ENCODE assay signal across 14 mouse cellular contexts in genomic region chr11:113254653-113255052, GRCm38 (mm10).
DNase-seq lines count a peak whose midpoint lies in the region; ATAC-seq and TF ChIP-seq lines count a peak whose summit lies in the region.
"Had no signal": no experiment of that assay in that cellular context is flagged by ENCODE, and none has a peak within 500 bp of the region (broad histone marks: within the 10 kb centered on the region; RNA-seq: fewer than 3 reads in every experiment).

No protein-coding gene starts in this region.

- peak overlapping the region; percentile 87 for H3K27ac ChIP-seq in kidney, embryonic 15.5 days
- H3K27ac ChIP-seq in embryonic facial prominence, embryonic 12.5 days: peak overlapping the region; percentile 71
- H3K27ac ChIP-seq in stomach, embryonic 14.5 days (ENCODE audit: low read length): 0 out of 2 replicates have a peak overlapping the region, but pooled peaks have one; percentile 48
- H3K27ac ChIP-seq: forebrain, embryonic 12.5 days; gastrocnemius, adult 2 months; heart, adult 2 months; liver, embryonic 15.5 days; midbrain, embryonic 12.5 days had no signal

- peaks cover 31% of the 10 kb centered on the region for H3K4me1 ChIP-seq in kidney, embryonic 15.5 days
- peaks cover 30% of the 10 kb centered on the region for H3K4me1 ChIP-seq in embryonic facial prominence, embryonic 12.5 days
- H3K4me1 ChIP-seq in stomach, embryonic 14.5 days (ENCODE audit: control insufficient read depth, insufficient read depth, low read length): peaks cover 12% of the 10 kb centered on the region; the same call in 1 of the 2 replicates
- H3K4me1 ChIP-seq: liver, embryonic 15.5 days had no signal

- no peak for DNase-seq in kidney, adult 18-20 months
- peak; percentile 12 for DNase-seq in Patski (ENCODE audit: low read depth, low spot score)
- no peak for DNase-seq in thymus, postnatal 36 days
- no peak for DNase-seq in left cerebral cortex, adult 11 months (ENCODE audit: low spot score)
- DNase-seq: cerebellum, adult 11-12 months; gastrocnemius, adult 2 months; heart, adult 2 months; heart, postnatal 10 days had no signal

- no peak overlapping the region for H3K4me3 ChIP-seq in kidney, embryonic 15.5 days (replicated peaks)
- no peak overlapping the region for H3K4me3 ChIP-seq in embryonic facial prominence, embryonic 12.5 days
- H3K4me3 ChIP-seq in stomach, embryonic 14.5 days (ENCODE audit: low read depth, low read length): no peak overlapping the region
- H3K4me3 ChIP-seq: forebrain, embryonic 12.5 days; gastrocnemius, adult 2 months; heart, adult 2 months; liver, embryonic 15.5 days; midbrain, embryonic 12.5 days had no signal

- no peaks in the 10 kb centered on the region for H3K36me3 ChIP-seq in kidney, embryonic 15.5 days
- no peaks in the 10 kb centered on the region for H3K36me3 ChIP-seq in embryonic facial prominence, embryonic 12.5 days
- no peaks in the 10 kb centered on the region for H3K36me3 ChIP-seq in stomach, embryonic 14.5 days (ENCODE audit: control insufficient read depth, insufficient read depth, low read length)
- H3K36me3 ChIP-seq: forebrain, embryonic 12.5 days; liver, embryonic 15.5 days; midbrain, embryonic 12.5 days had no signal

- no peak for TF ChIP-seq CTCF in Patski (IDR thresholded peaks at IDR 0.05)

- H3K9me3 ChIP-seq in kidney, embryonic 15.5 days (replicated peaks): no peaks in the 10 kb centered on the region
- no peaks in the 10 kb centered on the region for H3K9me3 ChIP-seq in embryonic facial prominence, embryonic 12.5 days
- no peaks in the 10 kb centered on the region for H3K9me3 ChIP-seq in stomach, embryonic 14.5 days (ENCODE audit: control insufficient read depth, low read depth, low read length)
- H3K9me3 ChIP-seq: forebrain, embryonic 12.5 days; liver, embryonic 15.5 days; midbrain, embryonic 12.5 days had no signal

- no peaks in the 10 kb centered on the region for H3K27me3 ChIP-seq in kidney, embryonic 15.5 days
- H3K27me3 ChIP-seq in Patski: no peaks in the 10 kb centered on the region
- no peaks in the 10 kb centered on the region for H3K27me3 ChIP-seq in embryonic facial prominence, embryonic 12.5 days
- no peaks in the 10 kb centered on the region for H3K27me3 ChIP-seq in stomach, embryonic 14.5 days (ENCODE audit: control insufficient read depth, insufficient read depth, low read length)
- H3K27me3 ChIP-seq: liver, embryonic 15.5 days had no signal

- 35% methylated on average over 6 of the region's 6 CpGs for WGBS in kidney, embryonic 15.5 days
- 44% methylated on average over 6 of the region's 6 CpGs for WGBS in embryonic facial prominence, embryonic 12.5 days
- WGBS in stomach, embryonic 14.5 days: 58% methylated on average over 6 of the region's 6 CpGs

- peak; percentile 65 for ATAC-seq in kidney, embryonic 15.5 days (replicated peaks; ENCODE audit: low FRiP score)
- peak; percentile 16 for ATAC-seq in Patski
- no peak for ATAC-seq in embryonic facial prominence, embryonic 12.5 days (ENCODE audit: insufficient number of reproducible peaks, insufficient read depth, low FRiP score, low TSS enrichment)
- ATAC-seq in stomach, embryonic 14.5 days (ENCODE audit: insufficient number of reproducible peaks, insufficient read depth, low FRiP score, low read depth): no peak

- no peak overlapping the region for H3K4me2 ChIP-seq in kidney, embryonic 15.5 days
- H3K4me2 ChIP-seq in embryonic facial prominence, embryonic 12.5 days (replicated peaks): no peak overlapping the region
- no peak overlapping the region for H3K4me2 ChIP-seq in stomach, embryonic 14.5 days (replicated peaks; ENCODE audit: low read depth, low read length)
- H3K4me2 ChIP-seq: forebrain, embryonic 12.5 days; liver, embryonic 15.5 days; midbrain, embryonic 12.5 days had no signal

- POLR2A ChIA-PET in Patski (lab: Charles Lee): no interaction called here

- H3K9ac ChIP-seq in kidney, embryonic 15.5 days: peak overlapping the region; percentile 11; the same call in 1 of the 2 replicates
- H3K9ac ChIP-seq in embryonic facial prominence, embryonic 12.5 days: no peak overlapping the region
- no peak overlapping the region for H3K9ac ChIP-seq in stomach, embryonic 14.5 days (replicated peaks; ENCODE audit: low read depth, low read length)
- H3K9ac ChIP-seq: forebrain, embryonic 12.5 days; liver, embryonic 15.5 days; midbrain, embryonic 12.5 days had no signal

- CTCF ChIA-PET in Patski (lab: Charles Lee): no interaction called here

- in situ Hi-C loops in Patski (cut with MboI; ENCODE audit: low pct_unique_long_range_greater_than_20kb): no loop called here

Comparison
In these comparisons a context has a peak if more than half of its experiments do, and no peak if none do; other contexts are left out.
1. ATAC-seq: peak in kidney, embryonic 15.5 days (single experiment) and Patski (single experiment); none in embryonic facial prominence, embryonic 12.5 days (single experiment) and stomach, embryonic 14.5 days (single experiment).
2. Peak in every context shown above with its lines, with median percentiles within 50 percentile points of each other: H3K27ac ChIP-seq.